Mouse (Mus musculus) erythroblast, embryonic 14.5 days (primary cell): ENCODE data around the gene Ttll3. TPM values are rescaled to one million over a fixed set of nuclear protein-coding genes. Genes with fewer than 3 reads are reported as not detected.

Experiments used
- H3K27me3 ChIP-seq: 2 replicates; pipeline ENCODE4 v1.6.1; 2012; ENCODE audit warnings: inconsistent platforms; ENCODE audit not compliant: control insufficient read depth
- H3K36me3 ChIP-seq: 2 replicates; pipeline ENCODE4 v1.6.1; 2012; ENCODE audit warnings: mild to moderate bottlenecking, inconsistent platforms; ENCODE audit not compliant: control insufficient read depth
- H3K4me1 ChIP-seq: 2 replicates; pipeline ENCODE4 v1.6.1; 2012; ENCODE audit warnings: inconsistent platforms; ENCODE audit not compliant: control insufficient read depth
- H3K4me3 ChIP-seq: replicated peaks from 2 replicates; pipeline ENCODE3; 2012; ENCODE audit warnings: moderate library complexity, mild to moderate bottlenecking, inconsistent platforms
- H3K9me3 ChIP-seq: 2 replicates; pipeline ENCODE4 v1.6.1; 2012; ENCODE audit warnings: low read length, inconsistent platforms, mixed read lengths; ENCODE audit not compliant: control insufficient read depth
- GATA1 ChIP-seq: IDR thresholded peaks from 2 replicates; pipeline ENCODE4 v1.6.1; 2012; ENCODE audit warnings: low read length, inconsistent platforms, mixed read lengths
- TAL1 ChIP-seq: IDR thresholded peaks from 3 replicates; pipeline ENCODE4 v1.6.1; 2012; ENCODE audit warnings: low read length, inconsistent platforms, mixed read lengths
- polyA plus RNA-seq: library from polyadenylated mRNA; stranded (reverse); fragments of >175 nt; gene quantifications from 2 replicates; pipeline ENCODE4 v1.2.3, GENCODE M21; 2012

Ttll3 gene
- polyA plus RNA-seq, 1 experiment: 0.16 TPM

GRCm38 (mm10) chr6:113386025-113386424, 3.0 kb upstream of the Ttll3 start:
- Histone ChIP-seq H3K4me3 (no peak overlapping the region), H3K9me3 (no peaks in the 10 kb centered on the region), H3K4me1 (peaks cover 2% of the 10 kb centered on the region; the same call in 1 of the 2 replicates), H3K36me3 (peaks cover 100% of the 10 kb centered on the region), H3K27me3 (peaks cover under 1% of the 10 kb centered on the region; the same call in 1 of the 2 replicates)
- no peak for TF ChIP-seq GATA1
- no peak for TF ChIP-seq TAL1

- Histone ChIP-seq H3K27me3 (peaks cover 27% of the 10 kb centered on the region), H3K36me3 (peaks cover 58% of the 10 kb centered on the region)
Observed at GRCm38 (mm10) chr6:113390715-113391114, 1.7 kb downstream of the Ttll3 start.

GRCm38 (mm10) chr6:113392015-113392386, 2.9 kb downstream of the Ttll3 start:
- Histone ChIP-seq H3K36me3 (peaks cover 45% of the 10 kb centered on the region), H3K27me3 (peaks cover 27% of the 10 kb centered on the region)

More at GRCm38 (mm10) chr6:113390715-113391114, 1.7 kb downstream of the Ttll3 start:
- Histone ChIP-seq H3K4me1 (peaks cover 8% of the 10 kb centered on the region), H3K9me3 (peaks cover 3% of the 10 kb centered on the region; the same call in 1 of the 2 replicates), H3K4me3 (no peak overlapping the region)
- TF ChIP-seq TAL1 (no peak), GATA1 (no peak)

GRCm38 (mm10) chr6:113392387-113393071, 3.5 kb downstream of the Ttll3 start:
- peak overlapping the region; percentile 26 for H3K4me3 ChIP-seq
- peaks cover 40% of the 10 kb centered on the region for H3K36me3 ChIP-seq

More at GRCm38 (mm10) chr6:113392015-113392386, 2.9 kb downstream of the Ttll3 start:
- Histone ChIP-seq H3K4me3 (peak overlapping the region; percentile 24), H3K9me3 (peaks cover 3% of the 10 kb centered on the region; the same call in 1 of the 2 replicates), H3K4me1 (peaks cover 8% of the 10 kb centered on the region)
- TF ChIP-seq TAL1 (no peak), GATA1 (no peak)

GRCm38 (mm10) chr6:113393951-113394350, 4.9 kb downstream of the Ttll3 start:
- H3K4me3 ChIP-seq: no peak overlapping the region
- peaks cover 8% of the 10 kb centered on the region for H3K4me1 ChIP-seq
- TF ChIP-seq TAL1 (no peak), GATA1 (no peak)
- H3K27me3 ChIP-seq: peaks cover 27% of the 10 kb centered on the region
- peaks cover 26% of the 10 kb centered on the region for H3K36me3 ChIP-seq
- peaks cover 3% of the 10 kb centered on the region; the same call in 1 of the 2 replicates for H3K9me3 ChIP-seq

More at GRCm38 (mm10) chr6:113392387-113393071, 3.5 kb downstream of the Ttll3 start:
- TF ChIP-seq TAL1 (no peak), GATA1 (no peak)
- H3K9me3 ChIP-seq: peaks cover 3% of the 10 kb centered on the region; the same call in 1 of the 2 replicates
- H3K27me3 ChIP-seq: peaks cover 27% of the 10 kb centered on the region
- H3K4me1 ChIP-seq: peaks cover 8% of the 10 kb centered on the region

GRCm38 (mm10) chr6:113394811-113395210, 5.8 kb downstream of the Ttll3 start:
- Histone ChIP-seq H3K36me3 (peaks cover 17% of the 10 kb centered on the region), H3K27me3 (peaks cover 27% of the 10 kb centered on the region), H3K4me1 (peaks cover 8% of the 10 kb centered on the region), H3K9me3 (peaks cover 3% of the 10 kb centered on the region; the same call in 1 of the 2 replicates), H3K4me3 (no peak overlapping the region)
- TF ChIP-seq TAL1: no peak
- TF ChIP-seq GATA1: no peak

- Histone ChIP-seq H3K9me3 (peaks cover 3% of the 10 kb centered on the region; the same call in 1 of the 2 replicates), H3K27me3 (peaks cover 27% of the 10 kb centered on the region), H3K36me3 (peaks cover 10% of the 10 kb centered on the region), H3K4me3 (no peak overlapping the region), H3K4me1 (peaks cover 8% of the 10 kb centered on the region)
- no peak for TF ChIP-seq GATA1
- no peak for TF ChIP-seq TAL1
Observed at GRCm38 (mm10) chr6:113395501-113395900, 6.4 kb downstream of the Ttll3 start.

- no peak for TF ChIP-seq GATA1
- TF ChIP-seq TAL1: no peak
- peaks cover 22% of the 10 kb centered on the region for H3K27me3 ChIP-seq
- H3K4me1 ChIP-seq: peaks cover 8% of the 10 kb centered on the region
- H3K36me3 ChIP-seq: peaks cover 3% of the 10 kb centered on the region
- peaks cover 3% of the 10 kb centered on the region; the same call in 1 of the 2 replicates for H3K9me3 ChIP-seq
- no peak overlapping the region for H3K4me3 ChIP-seq
Observed at GRCm38 (mm10) chr6:113396270-113397030, 7.4 kb downstream of the Ttll3 start.

GRCm38 (mm10) chr6:113402094-113402493, 13.0 kb downstream of the Ttll3 start:
- no peak for TF ChIP-seq TAL1
- TF ChIP-seq GATA1: no peak
- Histone ChIP-seq H3K36me3 (no peaks in the 10 kb centered on the region; the same call in 1 of the 2 replicates), H3K4me1 (no peaks in the 10 kb centered on the region), H3K4me3 (no peak overlapping the region), H3K9me3 (no peaks in the 10 kb centered on the region), H3K27me3 (no peaks in the 10 kb centered on the region)
